Mouse (Mus musculus): Measurements from ENCODE around the gene Eno3. TPM values are rescaled to one million over a fixed set of nuclear protein-coding genes. Genes with fewer than 3 reads are reported as not detected.

The Eno3 gene
- polyA plus RNA-seq (2015; fragmentation: Nextera tagmentation; extraction: Ambion mirVana) = 9.6 and 10.8 TPM in 2 replicates

- Histone ChIP-seq H3K27ac (replicated peaks) (peak within 1 kb of the TSS; percentile 100), H3K27me3 (ENCODE audit: control insufficient read depth, insufficient read depth, low read length) (no peaks in the 10 kb centered on the region), H3K4me1 (replicated peaks; ENCODE audit: control insufficient read depth, insufficient read depth) (peaks cover 5% of the 10 kb centered on the region; the same call in 1 of the 2 replicates), H3K4me2 (replicated peaks; ENCODE audit: low read depth) (peak within 1 kb of the TSS; percentile 90), H3K9ac (ENCODE audit: low read length) (peak within 1 kb of the TSS; percentile 67), H3K9me3 (ENCODE audit: control insufficient read depth, low read length) (no peaks in the 10 kb centered on the region), H3K36me3 (ENCODE audit: control insufficient read depth, insufficient read depth, low read length) (no peaks in the 10 kb centered on the region), H3K4me3 (ENCODE audit: low read depth, low read length) (peak within 1 kb of the TSS; percentile 100)
- WGBS = 22% methylated on average over 3 of the region's 3 CpGs
- TF ChIP-seq EP300 (optimal IDR thresholded peaks at IDR 0.05) = no peak
- TF ChIP-seq CTCF (IDR thresholded peaks at IDR 0.05; ENCODE audit: low read depth) = no peak
- DNase-seq (ENCODE audit: low spot score) = no peak
- ATAC-seq (ENCODE audit: low FRiP score, low TSS enrichment) = no peak
Observed at GRCm38 (mm10) chr11:70656964-70657363, at the start of gene Eno3. TSS of gene Eno3 (plus strand) at chr11:70657202.

- ATAC-seq (ENCODE audit: low FRiP score, low TSS enrichment) (no peak), DNase-seq (ENCODE audit: low spot score) (no peak)
- peaks cover 34% of the 10 kb centered on the region for H3K36me3 ChIP-seq (ENCODE audit: control insufficient read depth, insufficient read depth, low read length)
- no peaks in the 10 kb centered on the region for H3K27me3 ChIP-seq (ENCODE audit: control insufficient read depth, insufficient read depth, low read length)
- H3K4me3 ChIP-seq (ENCODE audit: low read depth, low read length) = no peak overlapping the region
- H3K4me2 ChIP-seq (replicated peaks; ENCODE audit: low read depth) = no peak overlapping the region
- no peak overlapping the region for H3K27ac ChIP-seq (replicated peaks)
- H3K9ac ChIP-seq (ENCODE audit: low read length) = no peak overlapping the region
- H3K4me1 ChIP-seq (replicated peaks; ENCODE audit: control insufficient read depth, insufficient read depth) = no peaks in the 10 kb centered on the region
- no peaks in the 10 kb centered on the region for H3K9me3 ChIP-seq (ENCODE audit: control insufficient read depth, low read length)
- TF ChIP-seq CTCF (IDR thresholded peaks at IDR 0.05; ENCODE audit: low read depth) (no peak), EP300 (optimal IDR thresholded peaks at IDR 0.05) (no peak)
- 79% methylated on average over 9 of the region's 9 CpGs for WGBS
Observed at GRCm38 (mm10) chr11:70607611-70608010, 49.4 kb upstream of the Eno3 start.

GRCm38 (mm10) chr11:70608381-70609066, 48.5 kb upstream of the Eno3 start:
- ATAC-seq (ENCODE audit: low FRiP score, low TSS enrichment) (no peak), DNase-seq (ENCODE audit: low spot score) (peak; percentile 47)
- no peak overlapping the region for H3K4me2 ChIP-seq (replicated peaks; ENCODE audit: low read depth)
- WGBS = 90% methylated on average over 25 of the region's 26 CpGs
- peaks cover 32% of the 10 kb centered on the region for H3K36me3 ChIP-seq (ENCODE audit: control insufficient read depth, insufficient read depth, low read length)
- no peak overlapping the region for H3K4me3 ChIP-seq (ENCODE audit: low read depth, low read length)
- no peak overlapping the region for H3K9ac ChIP-seq (ENCODE audit: low read length)
- H3K27me3 ChIP-seq (ENCODE audit: control insufficient read depth, insufficient read depth, low read length) = no peaks in the 10 kb centered on the region
- no peaks in the 10 kb centered on the region for H3K4me1 ChIP-seq (replicated peaks; ENCODE audit: control insufficient read depth, insufficient read depth)
- H3K27ac ChIP-seq (replicated peaks) = no peak overlapping the region
- H3K9me3 ChIP-seq (ENCODE audit: control insufficient read depth, low read length) = no peaks in the 10 kb centered on the region
- TF ChIP-seq CTCF (IDR thresholded peaks at IDR 0.05; ENCODE audit: low read depth) (peak; percentile 64), EP300 (optimal IDR thresholded peaks at IDR 0.05) (no peak)

GRCm38 (mm10) chr11:70610752-70611151, 46.2 kb upstream of the Eno3 start:
- ATAC-seq (ENCODE audit: low FRiP score, low TSS enrichment) = no peak
- H3K36me3 ChIP-seq (ENCODE audit: control insufficient read depth, insufficient read depth, low read length) = peaks cover 22% of the 10 kb centered on the region
- no peaks in the 10 kb centered on the region for H3K9me3 ChIP-seq (ENCODE audit: control insufficient read depth, low read length)
- WGBS = 84% methylated on average over 4 of the region's 4 CpGs
- no peak overlapping the region for H3K4me2 ChIP-seq (replicated peaks; ENCODE audit: low read depth)
- no peaks in the 10 kb centered on the region for H3K27me3 ChIP-seq (ENCODE audit: control insufficient read depth, insufficient read depth, low read length)
- DNase-seq (ENCODE audit: low spot score) = no peak
- H3K27ac ChIP-seq (replicated peaks) = no peak overlapping the region
- no peaks in the 10 kb centered on the region for H3K4me1 ChIP-seq (replicated peaks; ENCODE audit: control insufficient read depth, insufficient read depth)
- TF ChIP-seq CTCF (IDR thresholded peaks at IDR 0.05; ENCODE audit: low read depth) = peak; percentile 53
- TF ChIP-seq EP300 (optimal IDR thresholded peaks at IDR 0.05) = no peak
- H3K9ac ChIP-seq (ENCODE audit: low read length) = no peak overlapping the region
- no peak overlapping the region for H3K4me3 ChIP-seq (ENCODE audit: low read depth, low read length)

GRCm38 (mm10) chr11:70612505-70612904, 44.5 kb upstream of the Eno3 start:
- no peak for ATAC-seq (ENCODE audit: low FRiP score, low TSS enrichment)
- Histone ChIP-seq H3K9ac (ENCODE audit: low read length) (no peak overlapping the region), H3K36me3 (ENCODE audit: control insufficient read depth, insufficient read depth, low read length) (peaks cover 19% of the 10 kb centered on the region), H3K4me3 (ENCODE audit: low read depth, low read length) (no peak overlapping the region), H3K27me3 (ENCODE audit: control insufficient read depth, insufficient read depth, low read length) (no peaks in the 10 kb centered on the region), H3K9me3 (ENCODE audit: control insufficient read depth, low read length) (no peaks in the 10 kb centered on the region), H3K4me2 (replicated peaks; ENCODE audit: low read depth) (no peak overlapping the region), H3K27ac (replicated peaks) (no peak overlapping the region), H3K4me1 (replicated peaks; ENCODE audit: control insufficient read depth, insufficient read depth) (no peaks in the 10 kb centered on the region)
- no peak for DNase-seq (ENCODE audit: low spot score)
- TF ChIP-seq EP300 (optimal IDR thresholded peaks at IDR 0.05) (no peak), CTCF (IDR thresholded peaks at IDR 0.05; ENCODE audit: low read depth) (peak; percentile 53)
- WGBS = 73% methylated on average over 7 of the region's 7 CpGs

GRCm38 (mm10) chr11:70615074-70615473, 41.9 kb upstream of the Eno3 start:
- no peaks in the 10 kb centered on the region for H3K27me3 ChIP-seq (ENCODE audit: control insufficient read depth, insufficient read depth, low read length)
- peak overlapping the region; percentile 72 for H3K4me2 ChIP-seq (replicated peaks; ENCODE audit: low read depth)
- H3K9ac ChIP-seq (ENCODE audit: low read length) = peak overlapping the region; percentile 56
- ATAC-seq (ENCODE audit: low FRiP score, low TSS enrichment) (peak; percentile 87), DNase-seq (ENCODE audit: low spot score) (peak; percentile 81)
- WGBS = under 1% methylated on average over 17 of the region's 17 CpGs
- H3K4me3 ChIP-seq (ENCODE audit: low read depth, low read length) = peak overlapping the region; percentile 41
- H3K9me3 ChIP-seq (ENCODE audit: control insufficient read depth, low read length) = no peaks in the 10 kb centered on the region
- peaks cover 3% of the 10 kb centered on the region for H3K36me3 ChIP-seq (ENCODE audit: control insufficient read depth, insufficient read depth, low read length)
- peak; percentile 31; the same call in 1 of the 2 replicates for TF ChIP-seq CTCF (IDR thresholded peaks at IDR 0.05; ENCODE audit: low read depth)
- no peak for TF ChIP-seq EP300 (optimal IDR thresholded peaks at IDR 0.05)
- no peaks in the 10 kb centered on the region for H3K4me1 ChIP-seq (replicated peaks; ENCODE audit: control insufficient read depth, insufficient read depth)
- H3K27ac ChIP-seq (replicated peaks) = peak overlapping the region; percentile 67
